Mouse (Mus musculus) intestine, postnatal 0 days (tissue): ENCODE results near the gene Tube1. TPM values are rescaled to one million over a fixed set of nuclear protein-coding genes. Genes with fewer than 3 reads are reported as not detected.

Experiments used
- ATAC-seq: fragments of 200-750 bp; cut with Nextera tagmentation; 2 replicates; pipeline ENCODE4 v1.8.0; 2017; ENCODE audit warnings: mild to moderate bottlenecking, moderate TSS enrichment, moderate library complexity
- H3K27ac ChIP-seq: fragments of 300-500 bp; sonication (generic); 2 replicates; pipeline ENCODE4 v1.5.1; 2014; ENCODE audit warnings: mild to moderate bottlenecking, low read depth, low read length, moderate library complexity
- H3K27me3 ChIP-seq: fragments of 300-500 bp; sonication (generic); replicated peaks from 2 replicates; pipeline ENCODE4 v1.6.1; 2014; ENCODE audit warnings: low read length, mixed read lengths; ENCODE audit not compliant: control insufficient read depth, insufficient read depth
- H3K36me3 ChIP-seq: fragments of 300-500 bp; sonication (generic); 2 replicates; pipeline ENCODE4 v1.6.1; 2014; ENCODE audit warnings: mild to moderate bottlenecking, moderate library complexity; ENCODE audit not compliant: control insufficient read depth, insufficient read depth
- H3K4me1 ChIP-seq: fragments of 300-500 bp; sonication (generic); replicated peaks from 2 replicates; pipeline ENCODE4 v1.6.1; 2014; ENCODE audit warnings: antibody characterized with exemption, low read length, mixed read lengths; ENCODE audit not compliant: control insufficient read depth, insufficient read depth
- H3K4me2 ChIP-seq: fragments of 300-500 bp; sonication (generic); replicated peaks from 2 replicates; pipeline ENCODE4 v1.6.1; 2014; ENCODE audit warnings: low read depth, mild to moderate bottlenecking, moderate library complexity
- H3K4me3 ChIP-seq: fragments of 300-500 bp; sonication (generic); 2 replicates; pipeline ENCODE4 v1.5.1; 2014; ENCODE audit warnings: low read depth, low read length
- H3K9ac ChIP-seq: fragments of 300-500 bp; sonication (generic); 2 replicates; pipeline ENCODE4 v1.6.1; 2014; ENCODE audit warnings: mild to moderate bottlenecking, low read depth, low read length
- H3K9me3 ChIP-seq: fragments of 300-500 bp; sonication (generic); 2 replicates; pipeline ENCODE4 v1.6.1; 2016; ENCODE audit warnings: mixed run types; ENCODE audit not compliant: control insufficient read depth
- CTCF ChIP-seq: sonication (generic); IDR thresholded peaks from 2 replicates; pipeline ENCODE4 v1.5.1; 2016; ENCODE audit warnings: low read depth, mild to moderate bottlenecking, control low read depth, antibody characterized with exemption, moderate library complexity
- WGBS: fragments of 180-500 bp; shearing (Covaris S2); extraction: QIAGEN DNeasy Blood & Tissue Kit; methylation state at CpG from one replicate; pipeline ENCODE4 v1.1.7; 2014; 5-methylcytosine and 5-hydroxymethylcytosine counted together
- polyA plus RNA-seq: library from polyadenylated mRNA; unstranded; fragments of >200 nt; fragmentation: Nextera tagmentation; extraction: Ambion mirVana; gene quantifications from 2 replicates; pipeline ENCODE4 v1.2.1, GENCODE M21; 2015

Tube1 gene
- polyA plus RNA-seq, 1 experiment from 2014 or later = 3.0 TPM

- Histone ChIP-seq H3K9me3 (no peaks in the 10 kb centered on the region), H3K4me2 (no peak overlapping the region), H3K27me3 (no peaks in the 10 kb centered on the region), H3K4me3 (no peak overlapping the region), H3K27ac (no peak overlapping the region), H3K4me1 (no peaks in the 10 kb centered on the region), H3K9ac (no peak overlapping the region), H3K36me3 (peaks cover 3% of the 10 kb centered on the region)
- 62% methylated on average over 10 of the region's 10 CpGs for WGBS
- TF ChIP-seq CTCF = no peak
- no peak for ATAC-seq
Measured at GRCm38 (mm10) chr10:39108837-39109488, 24.8 kb upstream of the Tube1 start.

GRCm38 (mm10) chr10:39109489-39109874 is 24.3 kb upstream of the Tube1 start:
- no peaks in the 10 kb centered on the region for H3K27me3 ChIP-seq
- no peak overlapping the region for H3K4me2 ChIP-seq
- ATAC-seq = no peak
- TF ChIP-seq CTCF = no peak
- 62% methylated on average over 4 of the region's 4 CpGs for WGBS
- no peak overlapping the region for H3K27ac ChIP-seq
- no peaks in the 10 kb centered on the region for H3K4me1 ChIP-seq
- peaks cover 3% of the 10 kb centered on the region for H3K36me3 ChIP-seq
- no peaks in the 10 kb centered on the region for H3K9me3 ChIP-seq
- H3K9ac ChIP-seq = no peak overlapping the region
- no peak overlapping the region for H3K4me3 ChIP-seq

GRCm38 (mm10) chr10:39121412-39121811 is 12.4 kb upstream of the Tube1 start:
- no peaks in the 10 kb centered on the region for H3K36me3 ChIP-seq
- TF ChIP-seq CTCF = peak; percentile 58
- no peaks in the 10 kb centered on the region for H3K27me3 ChIP-seq
- 30% methylated on average over 4 of the region's 4 CpGs for WGBS
- no peaks in the 10 kb centered on the region for H3K4me1 ChIP-seq
- no peak overlapping the region for H3K27ac ChIP-seq
- no peaks in the 10 kb centered on the region for H3K9me3 ChIP-seq
- H3K4me3 ChIP-seq = no peak overlapping the region
- H3K4me2 ChIP-seq = no peak overlapping the region
- no peak overlapping the region for H3K9ac ChIP-seq
- no peak for ATAC-seq

GRCm38 (mm10) chr10:39137766-39138165 is 4.0 kb downstream of the Tube1 start:
- 81% methylated on average over 3 of the region's 3 CpGs for WGBS
- TF ChIP-seq CTCF = no peak
- H3K4me3 ChIP-seq = no peak overlapping the region
- no peaks in the 10 kb centered on the region for H3K27me3 ChIP-seq
- ATAC-seq = no peak
- H3K4me2 ChIP-seq = no peak overlapping the region
- peaks cover 20% of the 10 kb centered on the region for H3K36me3 ChIP-seq
- H3K9me3 ChIP-seq = no peaks in the 10 kb centered on the region
- no peak overlapping the region for H3K9ac ChIP-seq
- no peak overlapping the region for H3K27ac ChIP-seq
- H3K4me1 ChIP-seq = 0 out of 2 replicates have a peak, but pooled peaks cover 2% of the 10 kb centered on the region

- Histone ChIP-seq H3K27me3 (no peaks in the 10 kb centered on the region), H3K9me3 (no peaks in the 10 kb centered on the region), H3K9ac (no peak overlapping the region), H3K4me2 (no peak overlapping the region), H3K27ac (no peak overlapping the region), H3K4me3 (no peak overlapping the region), H3K36me3 (peaks cover 20% of the 10 kb centered on the region), H3K4me1 (0 out of 2 replicates have a peak, but pooled peaks cover 2% of the 10 kb centered on the region)
- WGBS = 82% methylated on average over 6 of the region's 6 CpGs
- ATAC-seq = no peak
- TF ChIP-seq CTCF = no peak
Measured at GRCm38 (mm10) chr10:39138761-39139160, 5.0 kb downstream of the Tube1 start.

GRCm38 (mm10) chr10:39140843-39141242 is 7.1 kb downstream of the Tube1 start:
- ATAC-seq = no peak

More at GRCm38 (mm10) chr10:39140843-39141242, 7.1 kb downstream of the Tube1 start:
- no peaks in the 10 kb centered on the region for H3K27me3 ChIP-seq
- TF ChIP-seq CTCF = no peak
- no peaks in the 10 kb centered on the region for H3K4me1 ChIP-seq
- peaks cover 34% of the 10 kb centered on the region for H3K36me3 ChIP-seq
- no peak overlapping the region for H3K27ac ChIP-seq
- no peaks in the 10 kb centered on the region for H3K9me3 ChIP-seq
- H3K9ac ChIP-seq = no peak overlapping the region
- WGBS = 83% methylated on average over 14 of the region's 14 CpGs
- H3K4me2 ChIP-seq = no peak overlapping the region
- H3K4me3 ChIP-seq = no peak overlapping the region
